Mouse (Mus musculus) MEL-GATA-1-ER (cell line): ENCODE results near the gene Arhgef10l.
"Not testable (repeated sequence)": the region's sequence is repeated elsewhere in the genome, so short reads cannot be mapped to it uniquely, and the experiment has no call there.

Experiments
- DNase-seq: peaks from one replicate; pipeline ENCODE4 v3.0.0-alpha.2; 2012; ENCODE audit warnings: low read depth; ENCODE audit errors: extremely low read depth

Gene Arhgef10l

DNA sequence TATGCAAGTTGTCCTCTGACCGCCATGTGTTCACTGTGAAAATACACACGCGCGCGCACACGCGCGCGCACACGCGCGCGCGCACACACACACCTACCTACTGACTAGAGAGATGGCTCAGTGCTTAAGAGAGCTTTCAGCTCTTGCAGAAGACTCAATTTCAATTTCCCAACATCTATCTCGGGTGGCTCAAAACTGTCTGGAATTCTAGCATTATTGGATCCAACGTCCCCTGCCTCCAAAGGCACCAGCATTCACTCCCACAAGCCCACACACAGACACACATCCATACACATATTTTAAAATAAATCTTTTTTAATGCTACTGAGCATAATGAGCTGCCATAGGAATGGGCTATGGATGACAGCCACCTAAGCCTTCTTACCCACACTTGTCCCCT lies 89.2 kb downstream of the Arhgef10l start:
- no peak for DNase-seq

DNA sequence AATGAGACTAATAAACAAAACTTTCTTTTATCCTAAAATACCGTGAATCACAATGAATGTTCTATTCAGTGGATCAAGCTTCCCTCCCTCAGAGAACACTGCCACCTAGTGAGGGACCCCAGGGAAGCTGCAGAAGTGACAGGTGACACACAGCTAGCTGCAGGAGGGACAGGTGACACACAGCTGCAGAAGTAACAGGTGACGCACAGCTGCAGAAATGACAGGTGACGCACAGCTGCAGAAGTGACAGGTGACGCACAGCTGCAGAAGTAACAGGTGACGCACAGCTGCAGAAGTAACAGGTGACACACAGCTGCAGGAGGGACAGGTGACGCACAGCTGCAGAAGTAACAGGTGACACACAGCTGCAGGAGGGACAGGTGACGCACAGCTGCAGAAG lies 90.9 kb downstream of the Arhgef10l start:
- DNase-seq, result not testable (repeated sequence)

DNA sequence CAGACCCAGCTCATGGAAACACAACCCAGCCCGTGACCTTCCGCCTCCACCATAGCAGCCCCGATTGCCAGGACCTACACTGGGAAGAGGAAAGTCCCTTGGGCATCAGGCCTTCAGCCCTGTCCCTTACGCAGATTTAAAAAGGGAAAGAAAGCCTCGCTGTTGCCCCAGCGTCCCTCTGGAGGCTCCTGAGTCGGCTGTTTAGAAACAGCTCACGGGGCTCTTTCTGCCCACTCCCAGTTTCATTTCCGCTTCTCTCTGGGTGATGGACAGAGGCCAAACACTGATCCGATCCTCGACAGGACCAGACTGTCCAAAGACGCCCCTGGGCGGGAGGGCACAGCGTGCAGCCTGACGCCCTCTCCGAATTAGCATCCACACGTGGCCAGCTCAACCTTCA lies 93.4 kb downstream of the Arhgef10l start:
- no peak for DNase-seq

DNA sequence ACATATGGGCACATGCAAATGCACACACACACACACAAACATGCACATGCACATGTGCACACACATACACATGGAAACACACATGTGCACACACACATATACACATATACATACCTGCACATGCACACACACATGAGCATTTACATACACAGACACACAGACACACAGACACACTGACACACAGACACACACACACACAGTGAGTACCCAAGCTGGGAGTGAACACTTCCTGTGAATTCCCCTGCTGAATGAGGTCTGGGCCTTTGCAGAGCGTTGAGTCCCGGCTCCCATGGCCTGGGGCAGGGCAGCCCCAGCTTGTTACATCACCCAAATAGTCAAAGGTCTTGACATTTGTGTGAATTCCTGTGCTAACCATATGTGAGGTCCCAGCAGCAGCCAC lies 96.4 kb downstream of the Arhgef10l start:
- no peak for DNase-seq

DNA sequence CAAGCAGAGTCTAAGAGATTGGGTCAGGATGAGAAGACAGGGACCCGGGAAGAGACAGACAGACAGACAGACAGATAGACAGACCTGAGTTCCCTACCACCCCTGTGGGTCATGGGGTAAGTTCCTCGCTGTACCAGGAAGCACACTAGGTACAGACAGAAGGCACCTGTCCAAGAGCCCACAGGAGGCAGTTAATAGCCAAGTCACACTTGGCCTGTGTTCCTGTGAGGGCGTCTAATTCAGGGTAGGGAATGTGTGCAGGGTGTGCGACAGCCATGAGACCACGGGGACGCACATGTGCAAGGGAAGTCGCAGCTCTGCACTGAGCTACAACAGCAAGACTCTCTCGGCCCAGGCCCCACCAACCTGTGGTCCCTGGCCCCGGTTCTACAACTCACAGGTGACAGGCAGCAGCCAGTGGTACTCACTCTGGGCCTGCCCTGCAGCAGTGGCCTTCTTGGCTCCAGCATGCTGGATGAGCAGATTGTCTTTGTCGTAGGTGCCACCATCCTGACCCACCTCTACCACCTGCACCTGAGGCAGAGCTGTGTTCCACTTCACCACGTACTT lies 97.8 kb downstream of the Arhgef10l start:
- no peak for DNase-seq

DNA sequence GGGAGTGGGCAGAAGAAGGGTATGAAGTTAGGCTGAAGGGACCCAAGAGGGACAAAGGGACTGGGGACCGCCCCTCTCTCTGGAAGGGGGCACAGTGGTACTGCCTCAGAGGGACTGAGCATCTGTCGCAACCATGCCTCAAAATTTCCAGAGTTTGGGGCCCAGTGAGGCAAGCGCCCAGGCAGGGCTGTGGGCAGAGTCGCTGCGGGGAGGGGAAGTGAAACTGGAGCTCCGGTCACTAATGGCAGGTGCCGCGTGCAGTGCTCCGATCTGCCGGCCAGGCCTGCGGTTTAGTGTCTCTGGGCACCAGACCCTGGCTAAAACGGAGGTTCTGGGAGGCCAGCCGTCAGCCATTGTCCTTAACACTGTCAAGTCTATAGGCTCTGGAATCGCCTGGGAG lies 99.0 kb downstream of the Arhgef10l start:
- DNase-seq, result no peak

DNA sequence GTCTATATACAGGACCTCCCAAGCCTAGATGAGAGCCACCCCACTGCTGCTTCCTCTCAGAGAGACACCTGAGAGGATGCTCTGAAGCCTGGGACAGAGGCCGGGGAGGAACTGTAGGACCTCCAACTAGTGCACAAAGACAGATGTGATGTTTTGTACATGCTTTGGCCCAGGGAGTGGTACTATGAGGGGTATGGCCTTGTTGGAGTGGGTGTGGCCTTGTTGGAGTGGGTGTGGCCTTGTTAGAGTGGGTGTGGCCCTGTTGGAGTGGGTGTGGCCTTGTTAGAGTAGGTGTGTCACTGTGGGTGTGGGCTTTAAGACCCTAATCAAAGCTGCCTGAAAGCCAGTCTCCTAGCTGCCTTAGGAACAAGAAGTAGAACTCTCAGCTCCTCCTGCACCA lies 101.4 kb downstream of the Arhgef10l start:
- DNase-seq, result not testable (repeated sequence)

DNA sequence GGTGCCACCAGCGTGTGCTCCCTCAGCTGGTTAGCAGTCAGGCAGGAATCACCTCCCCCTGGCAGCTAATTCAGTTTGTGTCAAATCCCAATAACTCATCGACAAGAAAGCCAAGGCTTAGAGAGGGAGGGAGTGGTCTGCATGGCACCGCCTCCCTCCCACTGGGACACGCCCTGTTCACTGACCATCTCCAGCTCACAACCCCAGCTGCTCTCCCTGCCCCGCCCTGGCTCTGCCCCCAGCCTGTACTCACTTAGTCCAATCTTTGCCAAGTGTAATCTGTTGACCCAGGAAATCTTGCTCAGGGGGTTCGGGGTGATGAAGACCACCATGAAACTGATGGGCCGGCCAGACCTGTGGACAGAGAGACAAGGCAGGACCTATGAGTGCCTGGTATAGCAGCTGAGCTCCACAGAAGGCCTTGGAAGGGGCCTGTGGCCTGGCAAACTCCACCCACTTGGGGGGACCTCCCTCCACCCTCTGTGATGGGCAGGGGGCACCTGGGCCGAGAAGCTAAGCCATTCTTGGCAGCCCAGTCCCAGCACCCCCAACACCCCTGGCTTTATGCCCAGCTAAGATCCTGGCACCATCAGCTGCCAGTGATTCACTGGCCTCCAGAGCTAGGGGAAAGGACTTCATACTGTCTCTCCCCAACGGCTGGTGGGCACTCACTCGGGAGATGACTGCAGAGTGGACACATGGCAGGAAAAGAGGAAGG lies 103.2 kb downstream of the Arhgef10l start:
- DNase-seq, result no peak

DNA sequence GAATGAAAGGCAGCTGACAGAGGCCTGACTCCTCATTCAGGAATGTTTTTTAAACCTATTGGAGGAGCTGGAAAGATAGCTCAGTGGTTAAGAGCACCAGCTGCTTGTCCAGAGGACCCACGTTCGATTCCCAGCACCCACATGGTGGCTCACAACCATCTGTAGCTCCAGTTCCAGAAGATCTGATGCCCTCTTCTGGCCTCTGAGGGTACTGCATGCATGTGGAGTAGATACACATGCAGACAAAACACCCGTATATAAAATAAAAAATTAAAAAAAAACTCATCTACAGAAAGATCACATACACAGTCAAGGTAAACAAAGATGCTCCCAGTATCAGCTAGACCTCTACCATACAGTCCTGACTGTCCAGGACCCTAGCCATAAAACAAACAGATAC lies 104.1 kb downstream of the Arhgef10l start:
- no peak for DNase-seq

DNA sequence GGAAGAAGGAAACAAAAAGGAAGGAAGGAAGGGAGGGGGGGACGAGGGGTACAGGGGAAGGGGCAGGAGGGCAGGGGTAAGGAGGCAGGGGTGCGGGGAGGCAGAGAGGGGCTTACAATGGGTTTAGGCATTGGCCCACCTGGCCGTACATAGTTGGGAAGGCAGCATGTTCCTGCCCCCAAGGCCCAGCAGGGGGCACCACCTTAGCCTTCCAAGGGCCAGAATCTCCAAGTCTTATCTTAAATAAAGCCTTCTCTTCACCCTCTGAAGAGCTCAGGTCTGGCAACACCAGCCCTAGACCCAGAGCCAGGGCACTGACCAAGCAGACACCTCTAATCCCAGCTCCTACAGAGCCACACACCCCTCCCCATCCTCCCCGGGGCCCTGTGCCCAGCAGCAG lies 106.0 kb downstream of the Arhgef10l start:
- DNase-seq, result no peak

DNA sequence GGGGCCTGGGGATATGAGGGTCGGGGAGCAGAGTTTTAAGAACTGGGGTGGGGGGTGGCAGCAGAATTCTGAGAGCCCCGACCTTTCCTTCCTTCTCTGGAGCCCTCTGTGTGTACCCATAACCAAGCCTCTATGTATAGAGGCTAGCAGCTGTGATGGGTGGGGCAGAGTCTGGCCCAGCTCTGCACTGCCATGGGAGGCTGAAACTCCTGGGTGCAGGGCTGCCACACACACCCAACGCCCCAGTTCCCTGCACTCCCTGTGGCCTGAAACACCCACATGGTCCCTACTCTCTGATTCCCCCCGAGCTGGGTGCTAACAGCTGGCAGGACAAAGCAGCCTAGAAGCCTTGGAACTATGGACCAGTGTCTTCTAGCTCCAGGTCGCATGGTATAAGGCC lies 107.6 kb downstream of the Arhgef10l start:
- no peak for DNase-seq

DNA sequence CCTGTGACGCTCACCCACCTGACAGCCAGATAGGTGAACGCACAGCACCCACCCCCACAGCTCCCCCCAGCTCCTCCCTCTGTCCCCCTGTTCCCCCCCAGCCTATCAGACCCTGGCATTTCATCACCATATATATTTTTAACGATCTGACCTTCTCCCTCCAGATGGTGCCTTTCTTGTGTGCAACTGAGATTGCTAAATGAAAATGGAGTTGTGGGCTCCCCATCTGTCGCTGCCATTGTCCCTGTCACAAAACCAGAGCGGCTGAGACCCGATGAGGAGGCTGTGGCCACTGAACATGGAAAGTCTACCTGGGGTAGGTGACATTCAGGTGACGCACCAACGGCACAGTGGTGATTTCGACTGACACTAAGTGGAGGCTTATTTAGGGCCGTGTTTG lies 109.3 kb downstream of the Arhgef10l start:
- no peak for DNase-seq

DNA sequence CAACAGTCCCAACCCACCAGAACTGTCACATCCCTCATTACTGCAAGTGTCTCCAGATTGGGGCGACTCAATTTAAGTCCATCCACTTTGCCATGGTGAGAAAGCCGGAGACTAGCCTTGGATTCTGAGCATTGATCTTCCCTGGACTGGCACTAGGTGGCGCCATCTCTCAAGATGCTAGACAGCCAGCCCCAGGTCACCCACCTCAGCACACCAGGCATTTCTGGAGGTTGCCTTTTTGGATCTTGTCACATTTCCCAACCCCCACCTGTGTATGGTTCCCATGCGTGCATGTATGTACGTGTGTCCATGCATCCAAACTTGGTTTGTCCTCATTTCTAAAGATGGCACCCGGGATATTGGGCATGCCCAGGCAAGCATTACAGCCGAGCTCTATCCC lies 110.5 kb downstream of the Arhgef10l start:
- DNase-seq, result peak; percentile 23

DNA sequence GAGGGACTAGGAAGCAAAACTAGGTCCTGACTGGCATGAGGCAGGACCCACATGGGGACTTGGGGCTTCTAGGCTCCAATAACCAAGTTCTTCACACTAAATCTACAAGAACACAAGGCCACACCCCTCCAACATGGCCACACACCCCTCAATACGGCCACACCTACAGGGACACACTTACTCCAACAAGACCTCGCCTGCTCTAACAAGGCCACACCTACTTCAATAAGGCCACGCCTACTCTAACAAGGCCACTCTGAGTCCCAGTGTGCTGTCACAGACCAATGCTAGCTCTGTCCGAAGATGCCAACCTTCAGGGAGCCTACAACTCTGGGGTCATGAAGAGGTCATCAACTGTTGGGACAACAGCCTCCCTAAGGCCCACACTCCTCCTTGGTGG lies 111.3 kb downstream of the Arhgef10l start:
- DNase-seq, result no peak

DNA sequence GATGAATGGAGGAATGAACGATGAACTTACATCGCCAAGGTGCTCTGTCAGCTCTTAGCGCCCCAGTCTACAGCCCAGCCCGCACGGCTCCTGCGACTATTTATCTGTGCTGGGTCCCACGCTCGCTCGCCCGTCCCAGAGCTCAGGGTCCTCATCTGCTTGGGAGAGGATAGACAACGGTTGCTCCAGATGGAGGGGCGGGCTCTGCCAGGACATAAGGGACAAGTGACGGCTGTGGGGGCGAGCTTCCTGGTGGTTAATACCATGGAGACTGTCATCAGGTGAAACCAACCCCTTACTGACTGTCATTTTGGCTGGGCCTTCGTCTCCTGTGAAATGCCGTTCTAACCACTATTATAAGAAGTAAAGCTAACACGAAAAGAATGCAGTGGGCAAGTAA lies 114.0 kb downstream of the Arhgef10l start:
- DNase-seq, result no peak

DNA sequence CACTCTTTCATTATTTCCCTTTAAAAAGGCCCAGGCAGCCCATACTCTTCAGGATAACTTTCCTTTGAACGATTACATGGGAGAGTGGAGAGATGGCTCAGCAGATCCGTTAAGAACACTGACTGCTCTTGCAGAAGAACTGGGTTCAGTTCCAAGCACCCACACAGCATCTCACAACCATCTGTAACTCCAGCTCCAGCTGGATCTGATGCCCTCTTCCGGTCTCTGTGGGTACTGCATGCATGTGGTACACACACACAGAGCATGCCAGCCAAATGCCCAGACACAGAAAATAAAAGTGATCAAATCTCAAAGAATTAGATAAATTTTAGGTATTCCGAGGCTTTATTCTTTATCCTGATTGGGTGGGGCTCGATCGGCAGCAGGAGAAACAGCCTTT lies 115.1 kb downstream of the Arhgef10l start:
- no peak for DNase-seq

DNA sequence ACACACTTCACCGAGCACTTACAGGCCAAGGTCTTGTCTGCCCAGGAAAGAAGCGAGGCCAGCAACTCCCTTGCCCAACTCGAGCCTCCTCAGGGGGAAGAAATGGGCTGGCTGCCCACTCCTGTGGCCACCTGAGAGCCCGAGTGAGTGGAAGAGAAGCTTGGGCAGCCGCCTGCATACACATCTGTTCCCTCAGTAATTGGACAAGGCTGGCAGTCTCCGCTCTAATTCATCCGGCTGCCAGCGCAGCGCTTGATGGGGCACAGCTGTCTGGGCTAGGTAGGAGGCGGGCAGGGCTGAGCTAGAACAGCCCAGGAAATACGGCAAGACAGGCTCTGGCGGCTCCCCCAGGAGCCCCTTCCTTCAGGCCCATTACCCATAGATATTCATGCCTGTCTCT lies 115.8 kb downstream of the Arhgef10l start:
- no peak for DNase-seq

DNA sequence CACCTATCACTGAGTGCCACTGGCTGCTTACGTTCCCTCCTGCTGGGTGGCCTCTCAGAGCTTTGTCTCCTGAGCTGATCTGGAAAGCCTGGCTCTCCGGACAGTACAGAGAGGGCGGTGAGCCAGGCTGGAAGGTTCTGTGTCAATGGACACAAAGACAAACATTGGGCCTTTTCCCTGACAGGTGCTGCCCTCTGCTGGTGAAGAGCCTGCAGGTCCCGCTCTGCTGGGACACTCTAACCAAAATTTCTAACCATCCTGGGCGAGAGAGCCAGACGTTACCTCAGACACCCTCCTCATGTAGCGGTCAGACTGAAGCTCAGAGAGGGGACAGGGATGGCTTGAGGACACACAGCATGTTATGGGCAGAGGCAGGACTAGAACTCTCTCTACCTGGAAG lies 118.3 kb downstream of the Arhgef10l start:
- no peak for DNase-seq

DNA sequence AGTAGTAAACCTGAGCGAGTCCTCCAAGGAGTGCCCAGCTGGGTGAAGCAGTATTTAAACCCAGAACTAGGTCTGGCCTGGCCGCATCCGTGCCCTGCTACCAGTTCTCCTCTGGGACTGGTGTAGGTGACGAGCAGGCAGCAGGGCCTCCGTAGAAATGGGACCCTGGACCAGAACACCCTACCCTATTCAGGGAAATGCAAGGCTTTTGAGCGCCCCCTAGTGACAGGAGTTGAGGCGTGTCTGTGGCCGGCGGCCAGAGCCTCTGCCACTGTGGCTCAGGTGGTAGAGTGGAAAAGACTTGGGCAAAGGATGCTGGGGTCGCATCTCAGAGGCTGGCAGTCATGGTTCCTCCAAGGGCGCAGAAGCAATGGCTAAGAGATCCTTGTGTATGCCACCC lies 126.7 kb downstream of the Arhgef10l start:
- DNase-seq, result no peak

DNA sequence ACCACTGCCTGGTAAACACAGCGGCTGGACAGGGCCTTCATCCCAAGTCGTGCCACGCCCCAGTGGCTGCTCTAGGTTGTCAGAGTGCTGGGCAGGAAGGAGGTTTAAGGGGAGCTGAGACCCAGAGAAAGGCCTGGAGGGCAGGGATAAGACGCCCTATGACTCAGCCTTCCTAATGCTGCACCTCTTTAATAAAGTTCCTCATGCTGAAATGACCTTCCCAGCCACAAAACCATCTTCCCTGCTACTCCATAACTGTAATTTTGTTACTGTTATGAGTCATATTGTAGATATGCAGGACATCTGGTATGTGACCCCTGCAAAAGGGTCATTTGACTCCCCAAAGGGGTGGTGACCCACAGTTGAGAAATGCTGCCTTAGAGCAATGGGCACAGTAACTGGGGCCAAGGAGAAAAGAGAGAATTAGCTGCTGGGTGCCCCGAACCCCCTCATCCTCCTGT lies 128.2 kb downstream of the Arhgef10l start:
- no peak for DNase-seq

DNA sequence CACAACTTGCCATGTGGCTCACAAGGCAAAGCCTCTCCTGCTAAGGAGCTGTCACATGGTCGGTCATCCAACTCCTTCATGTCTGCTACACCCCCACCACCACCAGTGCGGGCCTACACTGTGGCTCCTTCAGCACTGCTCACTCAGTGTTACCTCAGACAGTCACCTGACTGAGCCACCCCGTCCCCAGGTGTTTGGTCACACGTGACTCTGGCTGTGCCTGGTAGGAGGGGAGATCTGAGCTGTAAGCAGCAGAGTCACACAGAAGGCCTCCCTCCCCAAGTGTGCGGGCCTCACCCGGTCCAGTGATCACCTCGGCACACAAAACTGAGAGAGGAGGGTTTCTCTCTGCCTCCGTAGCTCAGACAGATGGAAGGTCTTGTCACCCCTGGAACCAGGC lies 130.5 kb downstream of the Arhgef10l start:
- no peak for DNase-seq

DNA sequence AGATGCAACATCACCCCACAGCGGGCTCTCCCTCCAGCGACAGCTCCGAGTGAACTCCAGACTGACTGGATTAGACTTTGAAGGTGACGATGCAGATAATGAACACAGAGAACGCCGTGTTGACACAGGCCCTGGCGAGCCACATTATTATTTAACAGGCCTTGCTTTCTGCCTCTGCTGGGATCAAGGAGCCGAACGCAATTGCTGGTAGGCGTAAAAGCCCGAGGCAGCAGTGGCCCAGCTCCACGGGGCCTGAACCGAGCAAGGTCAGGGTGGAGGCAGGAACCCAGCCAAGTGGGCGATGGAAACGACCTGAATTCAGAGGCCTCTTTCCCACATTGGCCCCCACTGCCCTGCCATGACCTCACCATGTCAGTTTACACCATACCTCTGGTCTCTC lies 133.5 kb downstream of the Arhgef10l start:
- no peak for DNase-seq

DNA sequence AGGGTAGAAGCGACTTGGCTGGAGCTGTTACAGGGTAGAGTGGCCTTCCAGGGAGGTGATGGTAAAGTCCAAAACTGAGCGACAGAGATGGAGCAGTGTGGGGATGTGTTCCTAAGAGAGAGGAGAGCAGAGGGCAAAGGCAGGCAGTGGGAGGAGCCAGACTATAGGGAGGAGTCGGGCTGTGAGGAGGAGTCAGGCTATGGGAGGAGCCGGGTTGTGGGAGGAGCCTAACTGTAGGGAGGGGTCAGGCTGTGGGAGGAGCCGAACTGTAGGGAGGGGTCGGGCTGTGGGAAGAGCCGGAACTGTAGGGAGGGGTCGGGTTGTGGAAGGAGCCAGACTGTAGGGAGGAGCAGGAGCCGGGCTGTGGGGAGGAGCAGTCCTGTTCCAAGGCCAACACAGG lies 134.8 kb downstream of the Arhgef10l start:
- DNase-seq, result no peak
